Mouse (Mus musculus): ENCODE measurements at regions not wholly inside any gene's neighbourhood (a gene's known extent, or its start where the extent isn't known, plus 50 kb on each side); places are given as distances from the start of the nearest gene placed in this dataset.
"Not testable (repeated sequence)": the region's sequence is repeated elsewhere in the genome, so short reads cannot be mapped to it uniquely, and the experiment has no call there.

DNA sequence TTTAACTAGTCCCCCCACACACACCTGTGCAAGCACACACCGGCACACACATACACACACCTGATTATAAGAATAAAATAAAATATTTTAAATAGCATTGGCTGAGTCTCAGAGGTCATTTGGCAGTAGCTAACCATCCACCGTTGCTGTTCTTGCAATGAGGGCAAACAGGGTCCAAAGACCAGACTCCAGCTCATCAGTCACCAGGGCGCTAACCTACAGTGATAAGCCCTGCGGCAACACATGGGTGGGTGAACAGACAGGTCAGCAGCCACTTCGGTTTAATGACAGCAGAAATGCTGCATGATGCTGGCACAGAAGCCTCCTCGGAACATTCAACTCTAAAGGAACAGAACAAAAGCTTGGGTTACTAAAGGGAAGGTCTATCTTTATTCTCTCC is 54.9 kb downstream of the Tas2r134 start:
- no peak for DNase-seq

DNA sequence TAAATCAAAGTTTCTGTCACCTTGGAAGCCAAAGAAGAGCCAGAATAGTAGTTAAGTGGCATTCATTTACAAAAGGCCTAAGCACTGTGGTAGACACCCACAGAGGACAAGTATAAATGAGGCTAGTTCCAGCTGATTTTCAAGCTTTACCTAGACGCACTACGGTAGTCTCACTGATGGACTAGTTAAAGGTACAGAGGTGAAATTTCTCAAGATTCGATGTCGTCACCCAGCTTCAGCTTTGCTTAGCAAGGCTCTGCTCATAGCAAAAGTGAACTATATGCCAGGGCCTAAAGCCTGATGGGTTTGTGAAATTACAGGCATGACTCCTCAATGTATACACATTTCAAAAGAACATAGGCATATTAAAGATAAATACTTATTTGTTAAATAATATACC is 55.4 kb downstream of the Tas2r134 start:
- DNase-seq: no peak

DNA sequence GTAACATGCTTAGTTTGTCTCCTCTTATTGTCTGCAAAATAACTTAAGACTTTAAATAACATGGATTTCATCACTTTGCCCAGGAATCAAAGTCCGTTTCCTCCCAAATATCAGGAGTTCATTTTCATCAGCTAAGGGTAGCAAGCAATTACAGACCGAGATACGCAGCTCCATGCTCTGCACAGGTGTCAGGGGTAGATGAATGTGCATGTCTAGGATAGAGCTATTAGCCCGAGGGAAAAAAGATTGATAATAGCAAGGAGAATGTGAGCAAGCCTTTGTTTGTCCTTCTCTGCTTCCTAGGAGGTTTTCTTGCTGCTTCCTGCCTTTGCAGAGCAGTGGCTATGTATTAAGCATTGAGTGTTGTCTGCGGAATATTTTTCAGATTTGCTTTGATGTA is 77.8 kb downstream of the Tas2r134 start:
- DNase-seq: no peak

DNA sequence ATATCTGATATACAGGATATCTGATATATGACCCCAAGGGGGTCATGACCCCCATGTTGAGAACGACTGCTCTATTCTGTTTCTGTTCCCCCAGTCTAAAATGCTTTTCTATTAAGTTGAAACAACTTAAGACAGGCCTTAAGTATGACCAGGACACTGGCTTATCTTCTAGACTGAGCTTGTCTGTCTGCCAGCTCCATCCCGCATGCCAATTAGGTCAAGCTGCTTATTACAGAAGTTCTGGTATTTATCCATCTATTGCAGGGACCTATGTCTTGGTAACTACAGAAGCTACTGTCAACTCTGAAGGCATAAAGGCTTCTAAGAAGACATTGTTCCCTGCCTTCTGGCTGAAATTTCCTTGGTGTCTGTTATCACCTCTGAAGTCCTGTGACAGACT is 81.4 kb downstream of the Tas2r134 start:
- DNase-seq: no peak

DNA sequence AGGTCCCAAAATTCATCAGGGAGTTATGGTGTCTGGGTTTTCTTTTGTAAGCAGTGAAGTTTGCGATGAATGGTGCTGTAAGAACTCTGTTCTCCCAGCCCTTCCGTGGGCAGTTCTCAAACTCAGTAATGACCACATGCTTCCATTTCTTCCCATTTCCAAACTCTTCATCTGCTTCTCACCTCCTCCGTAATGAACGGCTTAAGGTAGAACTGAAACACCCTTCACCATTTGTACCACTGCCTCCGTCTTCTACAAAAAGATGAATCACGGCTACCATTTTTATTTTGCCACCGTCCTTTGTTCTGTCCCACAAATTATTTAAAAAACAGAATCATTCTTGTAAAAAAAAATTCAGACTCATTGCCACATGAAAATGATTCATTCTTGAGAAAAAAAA is 85.3 kb downstream of the Tas2r134 start:
- no peak for DNase-seq

DNA sequence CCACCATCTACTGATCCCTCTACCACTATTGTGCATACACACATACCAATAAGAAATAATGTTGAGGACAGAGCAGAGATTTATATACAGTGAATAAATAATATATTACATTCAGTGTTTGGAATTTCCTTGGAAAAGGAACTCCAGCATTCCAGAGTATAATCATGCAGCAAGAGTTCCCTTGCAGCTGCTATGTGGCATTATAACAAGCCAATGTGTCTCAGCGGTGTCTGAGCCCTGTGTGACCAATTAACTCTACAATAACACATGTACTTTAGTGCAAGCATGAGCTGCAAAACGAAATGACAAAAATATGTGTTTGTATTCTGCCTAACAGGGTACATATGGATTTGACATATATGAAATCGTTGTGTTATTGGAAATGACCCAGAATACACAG is 103.5 kb downstream of the Tas2r134 start:
- DNase-seq: no peak

DNA sequence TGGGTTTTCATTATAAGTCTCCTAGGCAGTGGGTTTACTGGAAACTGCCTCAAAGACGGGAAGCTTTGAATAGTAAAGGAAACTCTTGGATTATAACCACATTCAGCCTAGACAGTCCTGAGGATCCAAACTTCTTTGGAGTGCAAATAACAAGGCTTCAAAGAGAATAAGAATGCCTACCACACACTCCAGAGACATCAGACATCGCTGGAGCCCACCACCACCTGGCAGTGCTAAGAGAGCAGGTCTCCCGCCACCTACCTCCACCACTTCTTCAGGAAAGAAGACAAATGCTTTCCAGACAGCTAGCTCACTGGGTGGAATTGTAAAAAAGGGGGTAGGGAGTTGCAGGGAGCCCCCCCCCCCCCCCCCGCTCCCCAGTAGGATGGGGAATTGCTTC is 104.4 kb downstream of the Tas2r134 start:
- DNase-seq: no peak

DNA sequence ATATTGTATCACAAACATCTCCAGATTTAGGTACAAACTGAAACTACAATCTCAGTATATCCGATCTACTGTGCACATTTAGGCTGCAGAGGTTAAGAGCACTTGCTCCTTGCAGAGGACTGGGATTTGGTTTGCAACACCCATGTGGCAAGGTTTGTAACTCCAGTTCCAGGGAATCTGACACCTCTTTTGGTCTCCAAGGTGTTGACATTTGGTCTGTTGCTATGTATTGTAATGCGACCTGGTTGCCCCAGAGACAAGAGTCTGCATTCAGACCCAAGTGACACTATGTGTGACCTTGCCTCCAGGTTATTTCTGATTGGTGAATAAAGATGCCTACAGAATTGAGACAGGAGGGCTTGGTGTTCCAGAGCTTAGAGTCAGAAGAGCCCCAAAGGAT is 105.0 kb downstream of the Tas2r134 start:
- DNase-seq: no peak

DNA sequence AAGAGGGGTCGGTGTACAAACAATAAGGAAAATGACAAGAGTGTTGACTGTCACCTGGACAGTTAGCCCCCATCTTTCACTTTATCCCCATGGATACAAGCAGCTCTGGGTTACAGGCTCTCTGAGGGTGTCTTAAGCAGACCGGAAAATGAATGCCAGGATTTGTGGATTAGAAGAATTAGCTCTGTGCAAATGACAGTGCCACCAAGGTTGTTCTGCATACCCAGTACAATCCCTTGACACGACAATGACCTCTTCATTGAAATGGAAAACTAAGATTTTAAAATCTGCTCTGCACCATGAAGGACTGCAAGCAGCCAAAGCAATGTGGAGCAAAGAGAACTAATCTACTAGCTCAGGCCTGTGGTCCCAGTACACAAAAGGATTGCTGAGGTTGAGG is 105.9 kb downstream of the Tas2r134 start:
- DNase-seq: no peak

DNA sequence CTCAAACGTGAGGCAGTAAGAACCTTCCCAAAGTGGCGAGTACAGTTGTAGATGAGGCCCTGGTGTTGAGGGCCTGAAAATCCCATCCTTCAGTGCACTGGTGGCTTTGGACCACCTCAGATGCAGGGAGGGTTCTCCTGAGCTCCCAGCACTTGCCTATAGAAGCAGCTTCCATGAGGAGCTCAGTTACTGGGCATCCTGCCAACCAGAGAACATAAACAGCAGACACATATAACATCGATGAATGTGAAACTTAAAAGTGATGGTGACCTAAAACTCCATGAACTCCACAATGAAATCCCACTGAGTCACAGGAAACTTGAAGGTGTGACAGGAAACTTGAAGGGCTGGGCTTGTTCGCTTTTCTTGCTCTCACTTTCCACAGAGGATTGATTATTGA is 109.1 kb downstream of the Tas2r134 start:
- no peak for DNase-seq

DNA sequence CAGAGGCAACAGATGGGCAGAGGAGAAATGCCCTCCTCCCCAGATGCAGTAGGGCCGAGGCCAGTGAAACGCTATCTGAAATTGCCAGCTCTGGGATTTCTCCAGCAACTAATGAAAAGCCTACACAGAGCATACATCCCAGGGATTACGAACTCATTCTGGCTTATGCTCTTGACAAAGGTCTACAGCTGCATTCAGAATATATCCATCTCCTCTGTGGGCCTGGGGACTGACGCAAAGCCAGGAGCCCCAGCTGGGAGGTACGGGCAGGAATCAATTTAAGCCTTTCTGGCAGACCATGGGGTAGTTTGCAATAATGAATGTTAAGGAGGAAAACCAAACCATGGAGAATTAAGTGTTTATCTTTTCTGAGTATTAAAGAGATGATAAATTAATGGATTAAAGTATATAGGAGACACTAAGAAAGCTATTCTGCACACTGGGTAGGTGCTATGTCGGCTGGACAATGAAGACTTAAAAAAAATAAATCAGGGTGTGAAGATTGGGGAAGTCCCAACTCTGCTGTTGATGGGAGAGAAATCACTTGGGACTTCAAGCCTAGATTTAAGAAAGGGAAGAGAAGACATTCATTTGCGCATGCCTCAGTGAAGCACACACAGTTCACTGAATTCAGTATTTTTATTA is 120.5 kb downstream of the Tas2r134 start:
- no peak for DNase-seq

DNA sequence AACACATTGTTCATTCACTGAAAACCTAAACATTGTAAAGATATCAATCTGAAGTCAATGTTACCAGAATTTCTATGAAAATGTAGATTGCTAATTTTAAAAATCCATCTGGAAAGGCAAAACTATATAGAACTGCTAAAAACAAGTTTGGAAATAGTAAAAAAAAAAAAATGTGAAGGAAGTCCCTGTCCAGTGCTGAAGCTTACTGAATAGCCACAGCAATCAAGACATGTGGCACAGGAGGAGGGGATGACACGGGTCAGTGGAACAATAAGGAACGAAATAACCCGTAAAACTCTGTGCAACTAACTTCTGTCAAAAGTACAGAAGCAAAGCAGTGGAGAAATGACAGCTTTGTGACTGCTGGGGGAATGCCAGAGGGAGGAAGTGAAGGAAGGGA is 121.9 kb downstream of the Tas2r134 start:
- DNase-seq: no peak

DNA sequence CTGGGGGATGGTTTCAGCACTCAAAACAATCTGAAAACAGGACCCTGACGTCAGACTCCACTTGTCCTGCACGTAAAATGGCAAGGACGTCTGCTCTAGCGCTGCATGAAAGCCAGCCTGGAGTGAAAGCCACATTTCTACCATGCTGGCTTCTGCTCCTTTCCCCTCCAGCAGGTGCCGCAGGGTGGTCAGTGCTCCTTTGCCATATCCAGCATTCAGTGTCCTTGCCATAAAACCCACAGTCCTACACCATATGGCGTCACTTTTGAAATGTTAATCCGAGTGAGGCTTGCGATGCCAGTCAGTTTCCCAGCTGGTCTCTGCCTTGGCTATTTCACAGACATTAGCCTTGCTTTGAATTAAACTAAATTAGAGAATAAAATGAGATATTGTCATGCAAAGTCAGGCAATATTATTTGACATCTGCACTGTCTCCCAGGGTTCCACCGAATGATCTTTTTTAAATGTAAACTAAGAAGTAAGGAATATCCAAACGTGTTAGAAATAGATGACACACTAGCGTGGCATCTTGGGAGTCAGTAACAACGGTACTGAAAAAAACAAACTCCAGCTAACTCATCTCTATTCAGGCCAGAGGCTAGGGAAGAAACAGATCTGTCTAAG is 125.7 kb downstream of the Tas2r134 start:
- DNase-seq: no peak

DNA sequence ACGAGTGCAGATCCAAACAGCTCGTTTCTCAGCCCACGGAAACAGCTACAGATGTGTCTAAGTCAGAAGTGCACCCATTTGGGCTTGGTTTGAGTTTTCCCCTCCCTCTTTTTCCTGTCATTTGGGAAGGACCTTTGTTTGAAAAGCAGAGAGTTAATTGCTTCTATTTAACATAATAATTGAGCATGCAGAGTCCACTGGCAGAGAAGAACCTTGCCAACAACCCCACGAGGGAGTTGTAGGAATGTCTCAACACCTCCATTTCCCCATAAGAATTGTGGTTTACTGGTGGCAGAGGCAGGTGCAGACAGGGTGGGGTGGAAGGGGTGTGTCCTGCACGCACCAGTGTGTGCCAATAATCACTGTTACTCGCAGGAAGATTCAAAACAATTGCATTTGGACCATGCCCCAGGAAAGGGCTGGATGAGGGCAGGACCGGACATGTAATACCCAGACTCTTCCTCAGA is 126.3 kb downstream of the Tas2r134 start:
- DNase-seq: no peak

DNA sequence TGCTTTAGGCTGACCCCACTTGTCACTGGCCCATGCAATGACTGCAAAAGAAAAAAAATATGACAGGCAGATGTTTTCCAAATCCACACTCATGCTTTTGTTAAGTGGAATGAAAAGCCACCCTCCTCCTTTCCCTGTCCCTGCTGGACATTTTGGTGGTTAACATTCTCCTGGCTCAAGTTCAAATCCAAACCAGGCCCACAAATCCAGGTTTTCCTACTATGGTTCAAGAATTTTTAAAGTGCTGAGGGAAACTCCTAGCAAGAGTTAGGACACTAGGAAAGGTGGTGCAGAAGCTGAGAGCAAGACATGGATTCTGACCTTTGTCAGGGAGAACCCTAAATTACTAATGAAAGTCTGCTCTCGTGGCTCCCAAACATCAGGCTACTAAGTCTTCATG is 130.1 kb downstream of the Tas2r134 start:
- no peak for DNase-seq

DNA sequence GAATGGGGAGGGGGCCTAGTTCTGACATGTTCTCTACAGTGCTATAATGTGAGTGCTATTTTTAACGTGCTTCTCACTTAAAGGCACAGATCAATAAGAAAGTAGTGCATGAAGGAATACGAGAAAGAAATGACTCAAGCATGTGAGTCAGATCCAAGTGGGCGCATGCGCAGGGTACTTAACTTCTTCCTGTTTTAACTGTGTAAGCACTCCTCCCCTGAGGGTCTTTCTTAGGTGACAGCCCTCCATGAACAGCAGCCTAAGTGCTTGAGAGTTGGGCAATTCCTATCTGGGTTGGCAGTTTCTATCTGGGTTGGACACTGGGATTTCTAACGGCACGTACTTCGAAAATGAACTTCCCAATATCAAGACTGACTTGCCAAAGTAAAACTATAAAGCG is 130.8 kb downstream of the Tas2r134 start:
- no peak for DNase-seq

DNA sequence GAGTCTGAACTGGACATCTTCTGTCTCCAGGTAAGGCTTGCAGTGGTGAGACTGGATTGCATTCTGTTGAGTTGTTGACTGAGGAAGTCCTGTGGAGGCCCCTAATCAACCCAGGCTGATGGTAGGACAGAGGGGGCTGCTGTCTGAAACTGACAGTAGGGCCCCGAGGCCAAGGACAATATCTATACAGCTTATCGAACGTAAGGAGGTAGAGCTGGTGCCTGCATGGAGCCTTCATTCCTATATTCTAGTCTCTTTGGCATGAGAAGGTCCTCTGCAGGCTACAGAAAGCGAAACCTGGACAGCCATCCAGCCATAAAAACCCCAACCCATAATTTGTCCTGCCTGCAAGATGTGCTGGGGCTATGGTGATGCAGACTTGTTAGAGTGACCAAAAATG is 135.6 kb downstream of the Tas2r134 start:
- no peak for DNase-seq

DNA sequence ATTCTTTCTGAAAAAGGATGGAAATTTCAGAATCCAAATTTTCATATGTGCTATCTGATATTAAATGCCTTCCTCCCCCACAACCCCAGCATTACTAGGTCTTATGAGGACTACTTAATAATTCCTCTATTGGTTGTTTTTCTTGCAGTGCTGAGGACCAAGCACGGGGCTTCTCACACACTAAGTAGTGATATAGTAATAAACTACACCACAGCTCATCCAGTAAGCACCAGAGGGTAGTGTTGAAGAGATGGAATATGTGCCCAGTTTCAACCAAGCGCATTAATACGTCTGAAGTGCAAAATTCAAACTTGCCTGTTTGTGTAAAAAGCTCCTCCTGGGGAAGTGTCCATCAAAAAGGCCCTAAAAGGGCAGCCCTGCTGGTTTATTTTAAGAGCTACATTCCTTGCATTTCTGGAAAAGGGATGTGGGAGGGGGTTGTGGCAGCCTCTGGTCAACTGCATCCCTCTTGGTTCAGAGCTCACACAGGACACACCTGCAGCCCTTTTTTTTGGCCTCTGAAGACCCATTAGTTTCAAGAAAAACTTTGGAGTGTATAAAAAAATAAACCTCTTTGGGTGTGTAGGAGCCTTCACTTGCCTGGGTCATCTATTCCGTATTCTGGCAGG is 140.3 kb downstream of the Tas2r134 start:
- DNase-seq: no peak

DNA sequence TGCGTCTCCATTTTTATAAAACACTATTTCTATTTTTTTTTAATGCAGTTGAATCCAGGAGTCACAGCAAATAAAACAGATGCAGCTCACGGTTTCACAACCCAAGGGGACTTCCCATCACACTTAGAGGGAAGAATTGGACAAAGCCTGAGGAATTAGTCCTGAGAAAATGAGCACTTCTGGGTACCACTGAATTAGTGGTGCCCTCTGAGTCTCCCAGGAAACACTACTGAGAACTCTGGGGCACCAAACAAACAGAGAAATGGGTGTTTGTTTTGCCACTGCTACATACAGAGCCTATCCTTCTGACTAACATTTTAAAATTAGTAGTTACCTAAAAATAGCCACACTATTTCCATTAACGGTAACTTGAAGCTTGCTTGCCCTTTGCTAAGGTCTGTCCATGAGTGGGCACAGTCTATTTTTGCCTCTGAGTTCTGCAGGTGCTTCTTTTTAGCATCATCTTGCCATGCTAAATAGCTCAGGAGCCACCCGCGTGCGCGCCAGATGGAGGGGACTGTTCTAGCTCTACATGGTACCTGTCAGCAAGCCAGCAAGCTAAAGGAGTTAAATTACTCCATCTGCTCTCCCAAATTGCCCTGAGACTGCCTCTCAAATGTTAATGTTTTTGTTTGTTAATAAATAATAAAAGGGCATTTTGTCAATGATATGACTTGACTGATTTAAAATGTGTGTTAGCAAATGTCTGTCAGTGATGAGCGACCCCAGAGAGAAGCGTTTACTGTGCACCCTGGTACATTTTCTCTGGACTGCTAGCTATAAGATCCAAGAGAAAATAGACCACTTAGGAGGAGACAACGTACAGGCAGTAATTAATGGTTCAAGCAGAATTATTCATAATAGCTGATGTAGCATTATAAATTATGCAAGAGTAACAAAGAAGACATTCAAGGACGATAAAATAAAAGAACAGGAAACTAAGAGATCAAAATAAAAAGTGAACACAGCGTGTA is 141.3 kb downstream of the Tas2r134 start:
- DNase-seq: no peak

DNA sequence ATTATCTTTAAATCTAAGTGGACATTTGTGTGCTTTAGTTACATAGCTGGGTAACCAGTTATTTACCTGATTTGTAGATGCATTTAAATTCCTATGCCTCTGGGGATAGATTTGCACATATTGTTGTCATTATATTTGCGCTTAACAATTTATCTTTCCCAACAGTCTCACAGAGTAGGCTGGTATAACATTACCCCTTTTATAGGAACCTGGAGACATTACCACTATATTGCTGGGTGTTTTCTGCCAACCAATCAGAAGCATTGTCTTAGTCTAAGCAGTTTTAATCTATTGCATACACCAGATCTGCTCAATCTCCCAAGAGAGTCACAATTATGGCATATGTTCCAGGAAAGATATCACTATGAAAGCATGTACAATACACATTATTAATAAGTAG is 149.8 kb downstream of the Rbm43 start:
- DNase-seq: no peak

DNA sequence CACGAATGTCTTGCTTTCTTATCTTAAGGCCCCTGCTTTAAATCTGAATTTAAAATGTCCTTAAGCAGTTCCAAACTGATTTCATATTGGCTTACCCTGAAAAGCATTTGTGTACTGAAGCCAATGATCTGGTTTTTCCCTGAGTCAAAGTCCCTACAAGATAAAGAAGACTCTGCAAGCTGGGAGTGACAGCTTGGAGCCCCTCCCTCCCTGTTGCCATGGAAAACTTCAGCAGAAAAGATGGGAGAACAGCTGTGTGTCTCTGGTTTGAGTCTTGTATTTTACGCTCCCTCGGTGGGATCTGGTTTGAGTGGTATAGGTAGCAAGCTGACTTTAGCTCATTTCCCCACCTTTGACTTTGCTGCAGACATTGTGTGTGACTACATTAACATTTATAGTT is 146.1 kb downstream of the Rbm43 start:
- no peak for DNase-seq

DNA sequence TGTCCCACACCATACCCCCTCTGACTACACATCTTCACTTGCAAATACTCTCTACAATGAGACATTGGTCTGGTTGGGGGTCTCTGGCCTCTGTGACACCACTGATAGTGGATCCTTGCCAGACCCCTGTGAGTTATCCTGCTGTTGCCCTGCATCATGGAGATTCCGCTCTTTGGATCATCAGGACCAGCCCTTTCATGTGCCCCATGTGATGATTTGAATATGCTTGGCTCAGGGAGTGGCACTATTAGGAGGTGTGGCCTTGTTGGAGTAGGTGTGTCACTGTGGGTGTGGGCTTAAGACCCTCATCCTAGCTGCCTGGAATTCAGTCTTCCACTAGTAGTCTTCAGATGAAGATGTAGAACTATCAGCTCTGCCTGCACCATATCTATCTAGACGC is 141.7 kb downstream of the Rbm43 start:
- DNase-seq: not testable (repeated sequence)

DNA sequence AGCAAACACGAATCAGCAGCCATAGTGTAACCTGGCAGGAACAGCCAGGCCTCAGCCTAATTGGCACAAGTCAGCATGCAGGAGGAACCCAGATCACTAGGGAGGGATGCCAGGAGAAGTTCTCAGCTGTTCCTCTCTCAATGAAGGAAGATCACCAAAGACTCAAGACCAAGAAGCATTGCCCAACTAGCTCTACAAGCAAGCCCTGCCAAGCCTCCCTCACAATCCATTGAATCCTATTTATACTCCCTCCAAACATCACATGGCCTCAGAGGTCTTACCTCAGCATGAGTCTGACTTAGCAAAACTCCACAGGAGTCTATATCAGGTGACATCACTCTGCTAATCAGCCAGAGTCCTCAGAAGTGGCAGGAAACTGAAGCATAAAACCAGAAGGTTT is 135.1 kb downstream of the Rbm43 start:
- no peak for DNase-seq
